Mouse (Mus musculus) CH12.LX (cell line): ENCODE measurements around the gene Micu1. TPM values are rescaled to one million over a fixed set of nuclear protein-coding genes. Genes with fewer than 3 reads are reported as not detected.

ENCODE experiments used
- DNase-seq: peaks from one replicate; pipeline ENCODE4 v3.0.0-alpha.2; 2013; ENCODE audit errors: extremely low read depth
- H3K27ac ChIP-seq: 2 replicates; pipeline ENCODE4 v1.5.1; 2012; ENCODE audit warnings: low read depth, mild to moderate bottlenecking, control low read depth, moderate library complexity; ENCODE audit not compliant: insufficient read depth
- H3K27me3 ChIP-seq: replicated peaks from 2 replicates; pipeline ENCODE3; 2012; ENCODE audit warnings: inconsistent platforms
- H3K36me3 ChIP-seq, 2 experiments: replicated peaks in 1 of 2; 2 replicates each; pipeline versions ENCODE3 to v1.6.1; 2012; ENCODE audit warnings: inconsistent platforms in 1 of 2, low read length in 1 of 2, mild to moderate bottlenecking in 1 of 2, mixed read lengths in 1 of 2, moderate library complexity in 1 of 2; ENCODE audit not compliant: control insufficient read depth in 1 of 2, insufficient read depth in 1 of 2
- H3K4me1 ChIP-seq, 2 experiments: 2 replicates each; pipeline ENCODE4 v1.6.1; 2012; ENCODE audit warnings: inconsistent platforms in 1 of 2, moderate library complexity in 1 of 2; ENCODE audit not compliant: insufficient read depth in 2 of 2, control insufficient read depth in 1 of 2
- H3K4me2 ChIP-seq: 2 replicates; pipeline ENCODE4 v1.6.1; 2012; ENCODE audit warnings: low read depth, mild to moderate bottlenecking, control low read depth; ENCODE audit not compliant: poor library complexity, insufficient read depth, severe bottlenecking
- H3K4me3 ChIP-seq, 3 experiments: fragments of 150-350 bp in 1 of 3; sonication (generic) in 1 of 3; replicated peaks in 1 of 3; 2 replicates each; pipeline versions ENCODE3 to v1.5.1; 2011 to 2012; ENCODE audit warnings: low read depth in 2 of 3, low read length in 2 of 3, mild to moderate bottlenecking in 2 of 3, moderate library complexity in 2 of 3, control low read depth in 1 of 3, improper control_type of control experiment in 1 of 3, inconsistent platforms in 1 of 3, mixed read lengths in 1 of 3; ENCODE audit not compliant: poor library complexity in 1 of 3
- H3K79me2 ChIP-seq: replicated peaks from 2 replicates; pipeline ENCODE4 v1.6.1; 2012; ENCODE audit warnings: mild to moderate bottlenecking, moderate library complexity; ENCODE audit not compliant: control insufficient read depth, poor library complexity, insufficient read depth, severe bottlenecking; ENCODE audit errors: extremely low read depth
- H3K9ac ChIP-seq: 2 replicates; pipeline ENCODE4 v1.6.1; 2012; ENCODE audit warnings: low read depth, mild to moderate bottlenecking, control low read depth, moderate library complexity; ENCODE audit not compliant: insufficient read depth
- H3K9me3 ChIP-seq: replicated peaks from 2 replicates; pipeline ENCODE3; 2012; ENCODE audit warnings: low read length, inconsistent platforms, mixed read lengths
- BHLHE40 ChIP-seq: IDR thresholded peaks from 2 replicates; pipeline ENCODE4 v1.6.1; 2011; ENCODE audit warnings: mild to moderate bottlenecking, low read depth, low read length, improper control_type of control experiment
- CHD1 ChIP-seq: IDR thresholded peaks from 2 replicates; pipeline ENCODE4 v1.6.1; 2012; ENCODE audit warnings: low read depth, low read length, improper control_type of control experiment, inconsistent platforms
- EP300 ChIP-seq: IDR thresholded peaks from 2 replicates; pipeline ENCODE4 v1.6.1; 2011; ENCODE audit warnings: low read length, improper control_type of control experiment
- HCFC1 ChIP-seq: IDR thresholded peaks from 2 replicates; pipeline ENCODE4 v1.6.1; 2012; ENCODE audit warnings: low read depth, mild to moderate bottlenecking, inconsistent platforms, low read length, improper control_type of control experiment
- JUN ChIP-seq: IDR thresholded peaks from 2 replicates; pipeline ENCODE4 v1.6.1; 2011; ENCODE audit warnings: low read depth, mild to moderate bottlenecking, low read length, improper control_type of control experiment, moderate library complexity; ENCODE audit not compliant: insufficient read depth
- KAT2A ChIP-seq: IDR thresholded peaks from 2 replicates; pipeline ENCODE4 v1.6.1; 2012; ENCODE audit warnings: low read length, improper control_type of control experiment, inconsistent platforms; ENCODE audit not compliant: insufficient replicate concordance
- MAFK ChIP-seq: IDR thresholded peaks from 2 replicates; pipeline ENCODE4 v1.6.1; 2011; ENCODE audit warnings: low read length, improper control_type of control experiment; ENCODE audit not compliant: insufficient replicate concordance
- MAX ChIP-seq: IDR thresholded peaks from 2 replicates; pipeline ENCODE4 v1.6.1; 2011; ENCODE audit warnings: low read length, improper control_type of control experiment
- TCF12 ChIP-seq: IDR thresholded peaks from 2 replicates; pipeline ENCODE4 v1.6.1; 2014; ENCODE audit warnings: low read depth, mild to moderate bottlenecking, inconsistent platforms, low read length, improper control_type of control experiment
- UBTF ChIP-seq: IDR thresholded peaks from 2 replicates; pipeline ENCODE4 v1.6.1; 2012; ENCODE audit warnings: low read depth, mild to moderate bottlenecking, inconsistent platforms, low read length, improper control_type of control experiment, moderate library complexity
- USF1 ChIP-seq: IDR thresholded peaks from 2 replicates; pipeline ENCODE4 v1.6.1; 2014; ENCODE audit warnings: low read depth, mild to moderate bottlenecking, inconsistent platforms, low read length, improper control_type of control experiment
- USF2 ChIP-seq: conservative IDR thresholded peaks from 2 replicates; pipeline ENCODE4 v1.6.1; 2011; ENCODE audit warnings: low read depth, low read length, improper control_type of control experiment
- ZKSCAN1 ChIP-seq: IDR thresholded peaks from 2 replicates; pipeline ENCODE4 v1.6.1; 2012; ENCODE audit warnings: low read depth, inconsistent platforms, low read length, improper control_type of control experiment, borderline replicate concordance
- ZMIZ1 ChIP-seq: IDR thresholded peaks from 2 replicates; pipeline ENCODE4 v1.6.1; 2012; ENCODE audit warnings: low read depth, mild to moderate bottlenecking, inconsistent platforms, low read length, improper control_type of control experiment
- ZNF384 ChIP-seq: IDR thresholded peaks from 2 replicates; pipeline ENCODE4 v1.6.1; 2012; ENCODE audit warnings: low read depth, low read length, improper control_type of control experiment, inconsistent platforms
- dilution Hi-C: fragments of 300-500 bp; cut with MboI; formaldehyde crosslinking; loops from 2 replicates; pipeline ENCODE4 v1.14.3; 2020; ENCODE audit warnings: low sequenced_read_pairs; ENCODE audit not compliant: extremely low pct_unique_long_range_greater_than_20kb, extremely low pct_ligation_motif_present
- in situ Hi-C: fragments of 300-500 bp; cut with MboI; formaldehyde crosslinking; loops from 3 replicates; pipeline ENCODE4 v1.14.3; 2019; ENCODE audit warnings: low sequenced_read_pairs, low pct_ligation_motif_present, low pct_unique_long_range_greater_than_20kb, mixed read lengths
- polyA plus RNA-seq: library from polyadenylated mRNA; unstranded; fragments of >175 nt; gene quantifications from 2 replicates; pipeline ENCODE4 v1.2.1, GENCODE M21; 2012; ENCODE audit warnings: low read depth; ENCODE audit not compliant: insufficient read length
- total RNA-seq, 2 experiments: library from RNA; depleted of rRNA; stranded (reverse); fragments of 300-350 nt in 1 of 2; fragments of >200 nt in 1 of 2; gene quantifications; 2 replicates each; pipeline ENCODE4 v1.2.3; 2012 to 2014

The Micu1 gene
- total and polyA plus RNA-seq, 3 experiments: 23.1 to 37.1 (median 29.3) TPM

- Histone ChIP-seq H3K36me3 (peaks cover 4 to 57% of the 10 kb centered on the region in 2 experiments), H3K4me2 (no peak overlapping the region), H3K79me2 (no peaks in the 10 kb centered on the region), H3K9me3 (no peaks in the 10 kb centered on the region), H3K9ac (no peak overlapping the region), H3K27ac (no peak overlapping the region), H3K27me3 (no peaks in the 10 kb centered on the region), H3K4me1 (peaks cover 0 to 11% of the 10 kb centered on the region in 2 experiments; a peak in 3 of 4 replicates), H3K4me3 (no peak overlapping the region)
- dilution Hi-C loops: no loop called here
- DNase-seq: no peak
- in situ Hi-C loops: no loop called here
- TF ChIP-seq USF1: no peak
- no peak for TF ChIP-seq HCFC1
- no peak for TF ChIP-seq MAFK
- no peak for TF ChIP-seq EP300
- TF ChIP-seq ZMIZ1: no peak
- TF ChIP-seq BHLHE40: no peak
- no peak for TF ChIP-seq UBTF
- no peak for TF ChIP-seq JUN
Measured at GRCm38 (mm10) chr10:59793454-59793853, 91.2 kb downstream of the Micu1 start.

GRCm38 (mm10) chr10:59795085-59795484 is 92.8 kb downstream of the Micu1 start:
- no peak for DNase-seq
- no peak overlapping the region for H3K9ac ChIP-seq
- no peak overlapping the region for H3K4me3 ChIP-seq
- in situ Hi-C loops: no loop called here
- no peaks in the 10 kb centered on the region for H3K9me3 ChIP-seq
- H3K4me2 ChIP-seq: no peak overlapping the region
- TF ChIP-seq CHD1 (no peak), USF2 (no peak), ZMIZ1 (no peak), TCF12 (0 out of 2 replicates have a peak, but pooled peaks have one; percentile 20), KAT2A (no peak), MAX (0 out of 2 replicates have a peak, but pooled peaks have one; percentile 38), ZNF384 (no peak), ZKSCAN1 (no peak)
- H3K27ac ChIP-seq: no peak overlapping the region
- H3K4me1 ChIP-seq: peaks cover 0 to 15% of the 10 kb centered on the region in 2 experiments; a peak in 3 of 4 replicates
- dilution Hi-C loops: no loop called here
- H3K79me2 ChIP-seq: no peaks in the 10 kb centered on the region
- no peaks in the 10 kb centered on the region for H3K27me3 ChIP-seq
- H3K36me3 ChIP-seq: peaks cover 0 to 47% of the 10 kb centered on the region in 2 experiments
